Mouse (Mus musculus) mesoderm, embryonic 11.5 days (tissue): ENCODE measurements around the gene Mmp14.
A peak's percentile ranks its signal among the peaks of the same experiment; 100 is the strongest.

Experiments
- DNase-seq: peaks from one replicate; pipeline ENCODE4 v3.0.0-alpha.2; 2012; ENCODE audit warnings: low read depth, low spot score

Gene Mmp14

GRCm38 (mm10) chr14:54413877-54414700, 17.3 kb upstream of the Mmp14 start:
- DNase-seq = no peak

- no peak for DNase-seq
Observed at GRCm38 (mm10) chr14:54415241-54416020, 16.0 kb upstream of the Mmp14 start.

DNA sequence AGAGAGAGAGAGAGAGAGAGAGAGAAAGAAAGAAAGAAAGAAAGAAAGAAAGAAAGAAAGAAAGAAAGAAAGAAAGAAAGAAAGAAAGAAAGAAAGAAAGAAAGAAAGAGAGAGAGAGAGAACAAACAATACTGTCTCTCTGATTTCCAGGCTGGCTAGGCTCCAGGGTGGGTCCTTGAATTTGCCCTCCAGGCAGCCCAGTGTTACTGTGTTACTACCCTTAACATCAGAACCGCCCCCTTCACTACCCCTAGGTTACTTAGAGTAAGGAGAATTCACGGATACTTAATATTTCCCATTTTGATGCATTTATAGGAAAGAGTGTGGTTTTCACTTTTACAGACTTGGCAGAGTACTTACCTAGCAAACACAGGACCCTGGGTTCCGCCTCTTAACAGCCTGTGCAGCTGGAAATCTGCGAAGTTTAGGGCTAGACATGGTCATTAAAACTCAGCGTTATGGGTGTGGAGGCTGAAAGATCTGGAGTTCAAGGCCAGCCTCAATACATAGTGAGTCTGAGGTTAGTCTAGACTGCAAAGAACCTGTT, 15.1 kb upstream of the Mmp14 start:
- no peak for DNase-seq

DNA sequence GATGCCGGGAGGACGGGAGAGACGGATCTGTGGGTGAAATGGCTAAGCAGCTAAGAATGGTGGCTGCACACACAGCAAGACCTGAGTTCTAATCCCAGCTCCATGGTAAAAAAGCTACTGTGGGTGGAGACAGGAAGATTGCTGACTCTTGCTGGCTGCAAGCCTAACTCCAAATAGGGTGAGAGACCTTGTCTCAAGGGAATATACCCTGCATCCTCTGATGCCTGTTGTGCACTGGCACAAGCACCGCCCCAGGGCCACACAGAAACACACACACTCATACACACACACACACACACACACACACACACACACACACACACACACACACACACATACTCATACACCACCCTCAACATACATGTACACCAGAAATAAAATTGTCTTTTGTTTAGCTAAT, 14.6 kb upstream of the Mmp14 start:
- no peak for DNase-seq

DNA sequence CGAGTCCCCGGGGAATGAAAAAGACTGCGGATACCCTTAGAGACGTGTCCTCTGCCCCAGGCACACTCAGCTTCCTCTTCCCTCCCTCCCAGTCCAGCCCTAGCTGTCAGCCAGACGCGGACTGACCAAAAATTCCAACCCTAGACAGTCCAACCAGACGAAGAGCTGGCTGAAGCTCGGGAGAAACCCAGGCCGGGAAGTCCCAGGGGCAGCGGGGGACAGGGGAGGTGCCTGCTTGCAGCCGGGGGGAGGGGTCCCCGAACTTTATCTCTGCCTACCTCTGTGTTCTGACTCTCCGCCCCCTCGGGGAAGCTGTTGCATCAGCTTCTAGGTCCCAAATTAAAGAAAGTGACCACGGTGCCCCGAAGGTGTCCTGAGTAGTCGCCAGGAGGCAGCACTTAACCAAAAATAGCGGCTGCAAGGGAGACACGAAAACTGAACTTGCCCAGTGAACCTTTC, 13.8 kb upstream of the Mmp14 start, which contains the start of gene Slc7a7:
TSS of gene Slc7a7 (minus strand) at position 158 of the 459 bp plus-strand sequence.
- DNase-seq = no peak

GRCm38 (mm10) chr14:54421014-54421413, 10.4 kb upstream of the Mmp14 start:
- no peak for DNase-seq

GRCm38 (mm10) chr14:54423406-54423805, 8.0 kb upstream of the Mmp14 start:
- DNase-seq = no peak

GRCm38 (mm10) chr14:54424634-54425033, 6.8 kb upstream of the Mmp14 start:
- DNase-seq = no peak

GRCm38 (mm10) chr14:54425540-54425939, 5.9 kb upstream of the Mmp14 start:
- no peak for DNase-seq

- DNase-seq = no peak
Observed at GRCm38 (mm10) chr14:54426003-54426688, 5.3 kb upstream of the Mmp14 start.

DNA sequence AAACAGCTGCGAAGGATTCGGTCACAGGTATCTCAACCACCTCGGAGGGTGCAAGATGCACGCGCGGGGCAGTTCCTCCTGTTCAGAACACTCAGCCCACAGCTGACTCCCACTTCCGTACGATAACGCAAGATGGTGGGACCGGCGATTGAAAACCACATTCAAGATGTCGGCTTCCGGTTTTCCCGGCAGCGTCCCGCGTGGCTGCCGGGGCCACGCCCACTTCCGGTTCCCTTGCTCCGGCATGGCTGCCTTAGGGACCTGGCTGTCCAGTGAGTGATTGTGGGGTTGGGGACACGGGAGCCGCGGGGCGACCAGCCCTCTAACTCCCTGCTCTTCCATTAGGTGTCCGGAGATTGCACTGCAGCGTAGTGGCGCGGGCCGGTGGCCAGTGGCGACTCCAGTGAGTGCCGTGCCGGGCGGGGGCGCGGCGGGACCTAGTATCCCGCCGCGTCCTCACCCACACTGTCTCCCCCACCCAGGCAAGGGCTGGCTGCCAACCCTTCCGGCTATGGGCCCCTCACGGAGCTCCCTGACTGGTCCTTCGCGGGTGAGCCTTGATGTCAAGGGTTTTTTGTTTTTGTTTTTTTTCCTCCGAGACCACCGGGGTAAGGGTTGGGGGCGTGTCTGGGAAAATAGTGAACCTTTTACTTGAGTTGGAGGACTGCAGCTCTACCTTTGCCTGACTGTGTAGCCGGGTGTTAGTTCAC, 4.6 kb upstream of the Mmp14 start, which contains the start of gene Mrpl52:
TSS of gene Mrpl52 (plus strand) at position 221 of the 710 bp plus-strand sequence.
- DNase-seq = peak; percentile 95

DNA sequence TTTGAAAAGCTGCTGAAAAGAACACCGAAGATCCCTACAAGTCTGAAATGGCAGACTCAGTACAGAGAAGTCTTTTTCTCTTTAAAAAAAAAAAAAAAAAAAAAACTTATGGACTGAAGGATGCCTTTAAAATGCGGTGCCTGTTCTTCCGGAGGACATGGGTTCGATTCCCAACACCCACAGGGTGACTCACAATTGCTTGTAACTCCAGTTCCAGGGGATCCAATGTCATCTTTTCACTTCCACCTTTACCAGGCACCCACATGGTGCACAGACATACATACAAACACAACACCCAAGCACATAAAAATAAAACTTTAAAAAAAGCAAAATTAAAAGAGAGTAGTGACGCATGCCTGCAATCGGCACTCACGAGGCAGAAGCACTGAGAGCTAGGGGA, 3.7 kb upstream of the Mmp14 start:
- no peak for DNase-seq

DNA sequence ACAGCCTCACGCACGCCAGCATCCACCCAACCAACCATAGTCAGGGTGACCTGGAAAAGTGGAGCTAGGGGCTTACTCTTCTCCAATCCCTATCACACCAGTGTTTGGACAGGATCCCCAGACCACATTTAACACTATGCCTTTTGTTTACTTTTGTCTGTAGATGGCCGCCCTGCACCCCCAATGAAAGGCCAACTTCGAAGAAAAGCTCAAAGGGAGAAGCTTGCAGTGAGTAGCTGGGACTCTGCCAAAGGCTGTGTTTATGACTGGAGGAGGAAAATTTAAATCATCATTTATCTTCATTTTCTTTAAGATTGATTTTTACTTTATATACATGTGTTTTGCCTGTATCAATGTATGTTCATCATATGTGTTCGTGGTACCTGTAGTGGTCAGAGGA, 3.0 kb upstream of the Mmp14 start:
- no peak for DNase-seq

DNA sequence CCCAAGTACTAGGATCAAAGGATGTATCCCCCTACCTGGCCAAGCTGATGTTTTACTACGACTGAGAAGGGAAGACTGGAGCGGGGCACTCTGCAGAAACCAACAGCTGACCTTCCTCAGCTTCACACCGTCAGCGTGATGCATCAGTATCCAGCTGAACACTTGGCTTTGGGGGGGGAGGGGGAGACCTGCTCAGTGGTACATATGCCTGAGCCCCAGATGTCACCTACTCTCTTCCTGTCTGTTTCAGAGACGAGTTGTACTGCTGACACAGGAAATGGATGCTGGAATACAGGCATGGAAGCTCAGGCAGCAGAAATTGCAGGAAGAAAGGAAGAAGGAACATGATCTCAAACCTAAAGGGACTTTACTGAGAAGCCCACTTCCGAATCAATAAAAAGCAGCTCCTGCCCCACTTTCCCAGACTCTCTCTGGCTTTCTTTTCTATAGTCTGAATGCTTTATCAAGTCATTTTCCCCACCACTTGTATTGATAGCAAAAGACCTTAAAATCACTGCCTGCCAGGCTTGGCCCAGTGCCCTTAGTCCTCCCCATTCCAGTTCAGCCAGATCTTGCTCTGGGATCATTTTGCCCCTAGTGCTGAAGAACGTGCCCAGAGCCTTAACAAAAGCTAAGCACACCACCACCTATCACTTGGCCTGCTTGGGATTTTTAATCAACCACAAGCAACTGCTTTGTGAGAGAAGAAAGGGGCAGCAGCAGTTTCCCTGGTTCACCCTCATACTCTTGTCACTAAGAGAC, 1.9 kb upstream of the Mmp14 start:
- no peak for DNase-seq

DNA sequence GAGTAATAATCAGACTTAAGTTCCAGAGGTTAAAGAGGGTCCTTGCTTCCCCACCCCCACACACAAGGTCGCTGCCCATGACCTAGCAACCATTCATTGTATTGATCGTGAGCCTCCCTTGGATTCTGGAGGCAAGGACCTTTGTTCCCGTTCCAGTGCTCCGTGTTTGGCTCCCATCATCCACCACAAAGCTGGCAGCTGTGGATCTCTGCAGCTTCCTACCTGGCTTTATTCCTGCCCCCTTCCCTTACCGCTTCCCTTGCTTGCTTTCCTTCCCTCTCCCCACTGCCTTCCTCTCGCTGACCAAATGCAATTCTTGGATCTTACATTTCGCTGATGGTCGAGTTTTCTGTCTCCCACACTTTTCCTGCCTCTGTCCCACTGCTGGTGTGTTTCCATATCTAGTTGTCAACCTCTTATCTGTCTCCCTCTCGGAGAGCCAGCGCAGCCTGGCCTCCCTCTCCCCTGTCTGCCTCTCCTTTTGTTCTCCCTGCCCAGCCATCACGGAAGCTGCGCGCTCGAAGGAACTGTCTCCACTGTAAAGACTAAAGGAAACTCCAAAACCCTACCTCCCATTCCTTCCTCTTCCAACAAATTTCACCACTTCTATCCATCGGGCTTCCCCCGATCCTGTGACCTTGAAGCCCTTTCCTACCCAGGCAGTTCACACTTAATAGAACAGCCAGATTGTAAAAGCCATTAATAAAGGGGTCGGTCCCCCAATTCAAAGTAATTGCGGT, 836 bp upstream of the Mmp14 start:
- no peak for DNase-seq

DNA sequence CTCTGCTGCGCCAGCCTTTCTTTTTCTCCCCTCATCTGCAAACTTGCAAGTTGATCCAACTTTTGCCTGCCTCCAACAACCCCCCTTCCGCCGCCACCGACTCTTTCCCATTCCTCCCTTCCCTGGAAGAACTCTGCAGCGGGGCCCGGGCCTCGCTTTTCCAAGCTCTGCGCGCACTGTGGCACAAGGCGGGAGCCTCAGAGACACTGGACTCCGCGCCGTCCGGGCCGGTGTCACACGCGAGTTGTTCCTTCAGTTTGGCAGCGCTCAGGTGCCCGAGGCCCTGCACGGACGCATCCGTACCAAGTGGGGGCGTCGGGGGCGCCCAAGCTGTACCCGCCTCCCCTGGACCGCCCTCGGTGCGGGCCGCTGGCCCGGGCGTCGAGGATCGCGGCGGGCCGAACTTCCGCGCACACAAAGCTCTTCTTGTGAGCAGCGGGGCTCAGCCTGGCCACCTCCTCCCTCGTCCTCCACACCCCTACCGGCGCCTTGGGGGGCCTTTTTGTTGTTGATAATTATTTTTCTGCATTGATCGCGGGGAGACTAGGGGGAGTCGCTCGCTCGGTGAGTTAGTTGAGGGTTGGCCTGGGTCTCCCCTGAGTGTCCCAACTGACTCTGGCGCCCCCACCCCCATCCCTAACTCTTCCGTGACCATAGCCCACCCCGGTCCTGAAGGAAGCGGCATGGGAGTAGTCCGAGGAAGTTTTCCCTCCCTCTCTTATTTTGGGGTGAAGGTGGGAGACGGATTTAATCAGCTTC, 845 bp downstream of the Mmp14 start:
- DNase-seq = no peak

GRCm38 (mm10) chr14:54432837-54433830, 1.7 kb downstream of the Mmp14 start:
- DNase-seq = no peak
